Mouse (Mus musculus) limb, embryonic 12.5 days (tissue): ENCODE data around the gene Apoe. TPM values are rescaled to one million over a fixed set of nuclear protein-coding genes. Genes with fewer than 3 reads are reported as not detected.

ENCODE experiments used
- ATAC-seq: fragments of 200-750 bp; cut with Nextera tagmentation; 2 replicates; pipeline ENCODE4 v1.8.0; 2017; ENCODE audit warnings: low read depth, moderate TSS enrichment; ENCODE audit not compliant: insufficient number of reproducible peaks, insufficient read depth, low FRiP score, low TSS enrichment
- H3K27ac ChIP-seq: fragments of 300-500 bp; sonication (generic); 2 replicates; pipeline ENCODE4 v1.5.1; 2016; ENCODE audit warnings: mild to moderate bottlenecking, moderate library complexity
- H3K27me3 ChIP-seq: fragments of 300-500 bp; sonication (generic); 2 replicates; pipeline ENCODE4 v1.6.1; 2016; ENCODE audit warnings: mild to moderate bottlenecking, moderate library complexity
- H3K36me3 ChIP-seq: fragments of 300-500 bp; sonication (generic); 2 replicates; pipeline ENCODE4 v1.6.1; 2016; ENCODE audit warnings: mild to moderate bottlenecking, moderate library complexity
- H3K4me1 ChIP-seq: fragments of 300-500 bp; sonication (generic); replicated peaks from 2 replicates; pipeline ENCODE4 v1.6.1; 2016
- H3K4me2 ChIP-seq: fragments of 300-500 bp; sonication (generic); 2 replicates; pipeline ENCODE4 v1.6.1; 2016; ENCODE audit warnings: mild to moderate bottlenecking, moderate library complexity
- H3K4me3 ChIP-seq: fragments of 300-500 bp; sonication (generic); replicated peaks from 2 replicates; pipeline ENCODE4 v1.5.1; 2016; ENCODE audit warnings: mild to moderate bottlenecking
- H3K9ac ChIP-seq: fragments of 300-500 bp; sonication (generic); replicated peaks from 2 replicates; pipeline ENCODE4 v1.6.1; 2016; ENCODE audit warnings: mild to moderate bottlenecking, moderate library complexity
- H3K9me3 ChIP-seq: fragments of 300-500 bp; sonication (generic); 2 replicates; pipeline ENCODE4 v1.6.1; 2016; ENCODE audit warnings: mild to moderate bottlenecking, moderate library complexity
- WGBS: fragments of 180-500 bp; shearing (Covaris S2); methylation state at CpG from one replicate; pipeline ENCODE4 v1.1.7; 2016; 5-methylcytosine and 5-hydroxymethylcytosine counted together
- polyA plus RNA-seq: library from polyadenylated mRNA; unstranded; fragments of >200 nt; fragmentation: Nextera tagmentation; extraction: Ambion mirVana; gene quantifications from 2 replicates; pipeline ENCODE4 v1.2.1, GENCODE M21; 2016

Apoe gene
- polyA plus RNA-seq: 114 and 131 TPM in 2 replicates

DNA sequence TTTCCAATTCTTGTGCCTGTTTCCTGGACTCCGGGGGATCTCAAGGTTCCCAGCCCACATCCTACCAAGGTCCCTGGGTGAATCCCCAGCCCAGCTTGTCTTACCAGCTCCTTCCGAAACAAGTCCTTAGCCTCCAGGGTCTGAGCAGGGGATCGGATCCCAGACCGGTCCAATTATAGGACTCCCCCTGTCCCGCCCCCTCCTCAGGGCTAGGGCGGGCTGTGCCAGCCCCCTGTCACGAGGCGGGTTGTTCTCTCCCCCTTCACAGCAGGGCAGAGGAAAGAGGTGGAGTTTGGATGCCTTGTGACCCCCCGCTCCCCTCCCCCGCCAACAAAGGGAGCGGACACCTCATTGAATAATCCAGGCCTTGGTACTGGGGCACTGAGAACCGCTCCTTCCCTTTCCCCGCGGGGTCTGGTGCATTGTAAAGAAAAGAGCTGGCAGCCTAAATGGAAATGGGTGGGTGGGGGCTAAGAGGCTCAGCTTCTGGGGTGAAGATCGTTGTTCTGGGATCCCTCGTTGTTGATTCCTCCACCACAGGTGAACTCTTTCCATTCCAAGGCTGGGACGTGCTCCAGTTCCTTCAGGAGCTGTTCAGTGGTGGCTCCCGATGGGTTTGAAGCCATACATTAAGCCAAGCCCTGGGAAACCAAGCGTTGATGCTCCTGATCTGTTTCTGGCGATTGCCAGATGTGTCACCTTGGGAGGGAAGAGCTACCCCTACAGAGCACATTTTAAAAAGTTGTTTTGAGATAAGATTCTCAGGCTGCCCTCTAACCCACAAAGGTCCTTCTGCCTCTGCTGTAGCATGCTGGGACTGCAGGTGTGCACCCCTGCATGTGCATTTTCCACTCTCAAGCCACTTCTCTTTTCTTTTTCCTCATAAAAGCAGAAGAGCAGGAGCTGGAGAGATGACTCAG is at the start of gene Apoe:
Apoe (minus strand) TSS at position 282 of the 920 bp plus-strand sequence.
- ATAC-seq: 0 out of 2 replicates have a peak, but pooled peaks have one; percentile 13
- under 1% methylated on average over 20 of the region's 20 CpGs for WGBS

DNA sequence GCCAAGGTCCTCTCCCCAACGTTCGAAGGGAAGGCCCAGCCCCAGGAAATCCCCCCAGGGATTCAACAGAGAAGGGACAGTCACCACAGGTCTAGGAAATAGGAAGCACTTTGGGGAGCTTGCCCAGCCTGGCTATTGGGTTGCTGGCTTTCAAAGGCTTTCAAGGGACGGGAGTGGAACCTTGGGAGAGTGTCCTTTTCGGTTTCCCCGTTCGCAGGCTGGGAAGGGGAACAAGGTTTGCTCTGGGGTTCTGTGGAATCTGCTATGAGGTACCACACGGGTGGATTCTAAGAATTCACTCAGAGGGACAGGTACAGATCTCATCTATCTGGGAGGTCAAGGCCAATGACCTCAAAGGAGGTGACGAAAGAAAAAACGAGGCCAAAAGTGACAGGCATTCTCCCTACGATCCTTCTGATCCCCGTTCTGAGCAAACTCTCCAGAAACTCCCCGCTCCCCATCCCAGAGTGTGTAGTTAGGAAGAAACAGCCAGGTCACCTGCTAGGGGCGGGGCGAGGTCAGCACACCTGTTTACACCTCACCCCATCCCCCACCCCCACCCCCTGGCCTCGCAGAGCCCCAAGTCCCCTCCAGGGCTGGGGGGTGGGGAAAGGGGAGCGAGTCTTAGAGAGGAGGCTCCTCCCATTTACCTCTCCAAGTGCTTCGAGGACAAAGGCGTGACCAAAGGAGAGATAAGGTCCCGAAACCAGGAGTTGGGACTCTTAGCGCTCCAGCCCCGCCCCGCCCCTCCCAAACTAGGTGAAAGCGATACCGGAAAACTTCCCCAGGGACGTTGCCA is 48.6 kb upstream of the Apoe start:
- Histone ChIP-seq H3K27me3 (no peaks in the 10 kb centered on the region), H3K9me3 (no peaks in the 10 kb centered on the region), H3K9ac (peak overlapping the region; percentile 85), H3K4me3 (peak overlapping the region; percentile 79), H3K27ac (no peak overlapping the region), H3K4me1 (peaks cover 44% of the 10 kb centered on the region), H3K36me3 (peaks cover 22% of the 10 kb centered on the region), H3K4me2 (peak overlapping the region; percentile 80)
- WGBS: 3% methylated on average over 25 of the region's 25 CpGs
- no peak for ATAC-seq

More for the DNA sequence above, at the start of gene Apoe:
- H3K27ac ChIP-seq: 0 out of 2 replicates have a peak within 1 kb of the TSS, but pooled peaks have one; percentile 23
- peak within 1 kb of the TSS; percentile 31 for H3K9ac ChIP-seq
- H3K36me3 ChIP-seq: peaks cover 41% of the 10 kb centered on the region
- H3K4me1 ChIP-seq: peaks cover 25% of the 10 kb centered on the region
- H3K4me3 ChIP-seq: peak within 1 kb of the TSS; percentile 40
- H3K9me3 ChIP-seq: no peaks in the 10 kb centered on the region
- H3K4me2 ChIP-seq: peak within 1 kb of the TSS; percentile 67
- H3K27me3 ChIP-seq: peaks cover 10% of the 10 kb centered on the region

DNA sequence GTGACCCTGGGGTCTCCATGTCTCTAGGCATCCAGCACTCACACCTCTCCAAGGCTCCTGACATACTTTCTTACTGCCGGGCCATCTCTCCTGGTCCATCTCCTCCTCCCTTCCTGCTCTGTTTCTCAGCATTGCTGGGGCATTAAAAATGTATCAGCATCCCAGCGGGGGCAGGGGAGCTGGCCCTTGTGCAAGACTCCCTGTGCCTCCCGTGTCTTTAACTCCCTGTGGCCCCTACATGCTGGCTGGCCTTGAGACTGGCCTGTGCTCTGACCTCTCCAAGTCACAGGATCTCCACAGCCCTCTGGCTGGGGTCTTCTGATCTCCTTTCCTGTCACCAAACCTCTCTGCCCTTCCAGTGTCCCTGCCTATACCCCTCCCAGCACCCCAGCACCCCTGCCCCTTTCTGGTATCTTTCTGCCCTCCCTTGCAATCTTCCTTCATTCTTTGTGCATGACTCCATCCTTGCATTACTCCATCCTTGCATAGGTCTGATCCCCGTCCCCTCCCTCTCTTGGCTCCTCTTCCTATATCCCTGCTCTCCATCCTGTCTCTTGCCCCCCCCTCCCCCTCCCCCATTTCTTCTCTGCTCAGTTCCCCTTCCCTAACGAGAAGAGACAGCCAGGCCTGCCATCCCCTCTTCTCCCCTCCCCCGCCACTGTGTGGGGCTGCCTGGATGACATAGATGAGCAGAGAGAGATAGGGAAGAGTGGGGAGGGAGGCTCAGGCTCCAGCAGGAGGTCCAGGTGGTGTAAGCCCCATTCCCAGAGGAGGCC is 47.6 kb upstream of the Apoe start:
- WGBS: 42% methylated on average over 6 of the region's 6 CpGs
- Histone ChIP-seq H3K36me3 (peaks cover 27% of the 10 kb centered on the region), H3K27me3 (no peaks in the 10 kb centered on the region), H3K4me3 (peak overlapping the region; percentile 23), H3K9ac (peak overlapping the region; percentile 85; the same call in 1 of the 2 replicates), H3K4me1 (peaks cover 48% of the 10 kb centered on the region), H3K27ac (no peak overlapping the region), H3K9me3 (no peaks in the 10 kb centered on the region), H3K4me2 (peak overlapping the region; percentile 80)
- no peak for ATAC-seq

DNA sequence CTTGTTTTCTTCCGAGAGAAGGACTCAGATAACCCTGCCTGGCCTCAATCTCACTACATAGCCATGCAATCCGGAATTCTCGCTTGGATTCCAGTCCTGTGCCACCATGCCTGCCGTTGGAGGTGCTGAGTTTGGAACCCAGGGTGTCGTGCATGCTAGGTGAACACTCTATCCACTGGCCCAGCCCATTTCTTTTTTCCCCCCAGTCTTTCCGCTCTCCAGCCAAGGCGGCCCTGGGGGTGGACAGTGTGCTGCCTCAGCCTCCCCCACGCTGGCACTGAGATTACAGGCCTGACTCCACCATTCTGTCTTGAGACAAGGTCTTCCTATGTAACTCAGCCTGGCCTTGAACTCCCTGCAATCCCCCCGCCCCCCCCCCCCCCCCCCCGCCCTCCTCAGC is 47.0 kb upstream of the Apoe start:
- Histone ChIP-seq H3K4me1 (peaks cover 50% of the 10 kb centered on the region), H3K9me3 (no peaks in the 10 kb centered on the region), H3K4me3 (no peak overlapping the region), H3K9ac (no peak overlapping the region), H3K4me2 (peak overlapping the region; percentile 80; the same call in 1 of the 2 replicates), H3K27me3 (no peaks in the 10 kb centered on the region), H3K36me3 (peaks cover 33% of the 10 kb centered on the region), H3K27ac (no peak overlapping the region)
- ATAC-seq: no peak
- 85% methylated on average over 8 of the region's 10 CpGs for WGBS

DNA sequence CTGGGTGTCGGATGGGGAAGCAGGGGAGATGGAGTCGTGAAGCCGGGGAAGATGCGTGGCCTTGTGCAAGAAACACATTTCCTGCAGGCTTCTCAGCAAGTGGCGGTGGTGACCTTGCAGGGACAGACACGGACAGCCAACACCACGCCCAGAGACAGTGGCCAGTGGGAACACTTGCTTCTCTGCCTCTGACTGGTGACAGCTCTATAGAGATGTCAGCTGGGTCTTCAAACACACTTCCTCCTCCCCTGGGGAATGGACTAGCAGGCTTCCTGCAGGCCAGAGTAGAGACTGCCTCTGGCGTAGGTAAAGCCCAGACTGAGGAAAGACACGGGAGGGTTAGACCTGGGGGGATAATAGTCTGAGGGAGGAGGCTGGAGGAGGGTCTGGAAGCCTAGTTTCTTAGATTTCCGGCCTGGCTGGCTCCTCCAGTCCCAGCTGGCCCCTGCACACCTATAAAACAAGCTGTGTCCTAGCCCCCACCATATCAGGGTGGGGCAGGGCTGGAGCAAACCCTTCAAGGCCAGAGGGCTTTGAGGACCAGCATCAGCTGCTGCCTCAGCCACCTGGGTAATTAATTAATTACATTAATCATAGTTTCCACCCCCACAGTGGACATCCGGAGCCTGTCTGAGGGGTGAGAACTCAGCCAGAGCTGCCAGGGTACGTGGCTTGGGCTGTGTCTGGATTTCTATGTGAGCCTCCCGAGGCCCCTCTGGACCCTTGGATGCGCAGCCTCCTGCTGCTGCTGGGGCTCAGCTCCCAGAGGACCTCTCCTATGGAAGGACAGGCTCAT is 45.8 kb upstream of the Apoe start:
- Histone ChIP-seq H3K27me3 (no peaks in the 10 kb centered on the region), H3K4me1 (peaks cover 45% of the 10 kb centered on the region), H3K27ac (peak overlapping the region; percentile 67), H3K36me3 (peaks cover 44% of the 10 kb centered on the region), H3K9me3 (no peaks in the 10 kb centered on the region), H3K4me2 (no peak overlapping the region), H3K9ac (no peak overlapping the region), H3K4me3 (no peak overlapping the region)
- WGBS: 63% methylated on average over 14 of the region's 14 CpGs
- ATAC-seq: no peak

DNA sequence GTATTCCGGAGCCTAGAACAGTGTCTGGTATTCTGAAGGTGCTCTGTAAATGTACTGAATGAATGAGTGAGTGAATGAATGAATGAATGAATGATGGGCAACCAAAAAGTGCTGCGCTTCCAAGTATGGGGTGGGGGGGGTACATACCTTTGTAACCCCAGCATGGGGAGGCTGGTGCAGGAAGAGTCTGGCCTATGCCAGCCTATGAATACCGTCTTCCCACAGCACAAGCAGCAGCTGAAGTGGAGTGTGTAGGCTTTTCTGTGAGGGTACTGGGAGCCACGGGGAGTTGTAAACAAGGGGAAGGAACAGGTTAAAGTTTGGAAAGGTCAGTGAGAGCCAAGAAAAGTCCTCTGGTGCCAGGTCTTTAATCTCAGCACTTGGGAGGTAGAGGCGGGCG is 44.8 kb upstream of the Apoe start:
- no peak for ATAC-seq
- H3K9ac ChIP-seq: no peak overlapping the region
- no peak overlapping the region for H3K4me3 ChIP-seq
- no peaks in the 10 kb centered on the region for H3K9me3 ChIP-seq
- no peak overlapping the region for H3K27ac ChIP-seq
- WGBS: 90% methylated on average over 6 of the region's 6 CpGs
- no peak overlapping the region for H3K4me2 ChIP-seq
- peaks cover 45% of the 10 kb centered on the region for H3K4me1 ChIP-seq
- H3K36me3 ChIP-seq: peaks cover 48% of the 10 kb centered on the region
- no peaks in the 10 kb centered on the region for H3K27me3 ChIP-seq

DNA sequence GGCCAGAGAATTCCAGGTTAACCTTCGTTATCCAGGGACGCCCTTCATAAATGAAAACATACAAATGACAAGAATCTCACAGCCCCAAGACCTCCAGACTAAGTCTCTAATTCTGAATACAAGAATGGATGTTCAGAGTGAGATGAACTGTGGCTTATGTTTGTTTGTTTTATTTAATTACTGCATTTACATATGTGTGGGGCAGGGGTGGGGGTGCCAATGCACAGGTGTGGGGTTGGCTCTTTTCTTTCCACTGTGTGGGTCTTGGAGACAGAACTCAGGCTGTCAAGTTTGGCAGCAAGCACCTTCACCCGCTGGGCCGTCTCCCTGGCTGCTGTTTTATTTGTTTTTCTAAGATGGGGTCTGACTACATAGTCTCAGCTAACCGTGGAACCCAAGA is 43.5 kb upstream of the Apoe start:
- Histone ChIP-seq H3K36me3 (peaks cover 57% of the 10 kb centered on the region), H3K9me3 (no peaks in the 10 kb centered on the region), H3K4me2 (no peak overlapping the region), H3K27ac (no peak overlapping the region), H3K27me3 (no peaks in the 10 kb centered on the region), H3K9ac (no peak overlapping the region), H3K4me3 (no peak overlapping the region), H3K4me1 (peaks cover 33% of the 10 kb centered on the region)
- ATAC-seq: no peak
- 53% methylated on average over 5 of the region's 5 CpGs for WGBS

DNA sequence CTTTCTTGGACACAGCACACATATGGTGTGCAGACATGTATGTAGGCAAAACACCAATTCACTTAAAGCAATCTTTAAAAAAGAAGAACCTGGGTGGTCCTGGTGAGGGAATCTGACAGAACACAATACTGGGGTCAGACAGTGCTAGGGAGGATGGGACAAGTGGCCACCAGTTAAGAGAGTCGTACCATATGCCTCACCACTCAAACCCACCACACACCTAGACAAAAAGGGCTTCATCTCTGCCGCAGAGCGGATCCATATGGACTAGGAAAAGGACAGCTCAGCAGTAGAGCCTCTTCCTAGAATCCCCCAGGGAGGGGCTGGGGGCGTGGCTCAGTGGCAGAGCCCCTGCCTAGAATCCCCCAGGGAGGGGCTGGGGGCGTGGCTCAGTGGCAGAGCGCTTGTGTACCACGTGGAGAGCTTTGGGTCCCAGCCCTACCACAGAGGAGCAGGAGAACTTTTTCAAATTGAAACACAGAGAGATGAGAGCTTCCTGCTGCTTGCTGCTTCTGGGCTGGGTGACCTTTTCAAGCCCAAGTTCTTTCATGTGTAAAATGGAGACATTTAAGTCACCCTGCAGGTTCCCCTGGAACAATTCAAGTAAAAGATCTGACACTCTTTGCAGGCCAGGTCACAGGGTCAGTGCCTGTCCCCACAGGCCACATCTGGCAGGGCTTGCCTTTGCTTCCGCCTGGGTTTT is 42.5 kb upstream of the Apoe start:
- no peaks in the 10 kb centered on the region for H3K9me3 ChIP-seq
- H3K4me2 ChIP-seq: no peak overlapping the region
- H3K27ac ChIP-seq: peak overlapping the region; percentile 29; the same call in 1 of the 2 replicates
- H3K9ac ChIP-seq: no peak overlapping the region
- 11% methylated on average over 8 of the region's 8 CpGs for whole genome bisulfite sequencing
- ATAC-seq: no peak; the same call in 1 of the 2 replicates
- no peak overlapping the region for H3K4me3 ChIP-seq
- peaks cover 67% of the 10 kb centered on the region for H3K36me3 ChIP-seq
- H3K27me3 ChIP-seq: no peaks in the 10 kb centered on the region
- peaks cover 23% of the 10 kb centered on the region for H3K4me1 ChIP-seq

DNA sequence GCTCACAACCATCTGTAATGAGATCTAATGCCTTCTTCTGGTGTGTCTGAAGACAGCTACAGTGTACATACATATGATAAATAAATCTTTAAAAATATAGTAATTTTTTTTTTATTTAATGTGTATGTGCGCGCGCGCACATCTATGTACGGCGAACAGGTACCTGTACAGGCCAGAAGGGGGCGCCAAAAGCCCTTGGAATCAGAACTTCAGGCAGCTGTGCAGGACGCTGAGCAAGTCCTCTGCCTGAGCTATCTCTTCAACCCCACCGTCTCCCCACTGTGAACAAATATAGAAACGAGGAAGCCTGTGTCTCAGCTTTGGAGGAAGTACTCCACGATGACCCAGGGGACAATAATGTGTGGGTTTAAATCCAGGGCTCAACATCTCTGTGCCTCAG is 41.3 kb upstream of the Apoe start:
- H3K9me3 ChIP-seq: no peaks in the 10 kb centered on the region

More for the DNA sequence above, 41.3 kb upstream of the Apoe start:
- Histone ChIP-seq H3K4me2 (no peak overlapping the region), H3K4me3 (no peak overlapping the region), H3K27me3 (no peaks in the 10 kb centered on the region), H3K36me3 (peaks cover 74% of the 10 kb centered on the region), H3K4me1 (peaks cover 15% of the 10 kb centered on the region), H3K27ac (no peak overlapping the region), H3K9ac (no peak overlapping the region)
- 89% methylated on average over 11 of the region's 11 CpGs for WGBS
- no peak for ATAC-seq
